Mouse (Mus musculus): ENCODE measurements around the gene Gramd1b. TPM values are rescaled to one million over a fixed set of nuclear protein-coding genes. Genes with fewer than 3 reads are reported as not detected.

Gene Gramd1b
- polyA plus RNA-seq, 1 experiment from 2014 or later = 12.0 TPM

DNA sequence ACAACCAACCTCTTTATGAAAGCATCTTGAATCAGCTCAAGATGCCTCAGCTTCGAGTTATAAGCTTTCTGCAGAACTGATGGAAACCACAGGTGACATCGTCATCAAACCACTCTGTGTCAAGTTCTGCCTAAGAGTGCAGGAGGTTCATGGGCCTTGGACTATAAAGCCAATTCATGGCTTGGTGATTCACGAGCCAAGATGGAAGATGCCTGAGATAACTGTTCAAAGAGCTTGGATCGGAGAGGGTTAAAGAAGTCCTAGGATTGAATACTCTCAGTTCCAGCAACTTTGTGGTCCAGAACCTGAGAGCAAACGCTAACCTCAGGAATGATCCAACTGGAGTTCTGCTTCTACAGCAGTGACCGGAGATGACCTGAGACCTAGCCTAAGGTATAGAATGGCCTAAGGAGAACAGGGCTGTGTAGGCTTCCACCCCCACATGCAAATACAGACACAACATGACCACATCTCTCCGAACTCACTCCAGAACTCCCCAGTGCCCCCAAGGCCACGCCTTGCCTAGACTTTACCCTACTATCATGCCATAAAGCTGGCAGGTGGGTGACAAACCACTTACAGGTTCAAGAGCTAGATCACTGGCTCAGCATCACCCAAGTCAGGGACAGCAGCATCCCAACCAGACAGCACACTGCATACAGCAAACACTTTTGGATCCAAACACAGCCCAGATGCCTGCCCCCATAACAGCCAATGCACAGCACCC lies 141.4 kb downstream of the Gramd1b start:
- no peak overlapping the region for H3K4me3 ChIP-seq
- H3K4me2 ChIP-seq = no peak overlapping the region
- H3K9me3 ChIP-seq = no peaks in the 10 kb centered on the region
- H3K9ac ChIP-seq = no peak overlapping the region
- 89% methylated on average over 8 of the region's 8 CpGs for WGBS
- H3K27ac ChIP-seq (replicated peaks) = no peak overlapping the region
- H3K27me3 ChIP-seq = no peaks in the 10 kb centered on the region
- ATAC-seq (ENCODE audit: low read depth) = no peak
- no peaks in the 10 kb centered on the region for H3K36me3 ChIP-seq
- peaks cover 28% of the 10 kb centered on the region for H3K4me1 ChIP-seq (replicated peaks)

DNA sequence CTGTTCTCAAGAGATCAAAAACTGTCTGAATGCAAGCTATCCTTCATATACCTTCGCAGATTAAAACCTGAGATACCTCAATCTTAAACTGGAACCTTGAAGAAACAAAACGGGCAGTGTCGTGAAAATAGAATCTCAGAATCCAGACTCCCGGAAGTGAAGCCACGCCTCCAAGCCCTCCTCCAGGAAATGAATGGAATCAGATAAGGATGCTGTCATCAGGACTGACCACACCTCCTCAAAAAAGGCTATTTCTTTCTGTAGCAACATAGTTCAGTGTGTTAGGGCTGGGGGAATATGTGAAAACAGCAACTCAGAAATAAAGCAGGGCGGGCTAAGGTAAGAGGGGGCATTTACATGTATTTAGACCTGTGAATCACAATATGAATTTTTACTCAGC lies 142.0 kb downstream of the Gramd1b start:
- WGBS = 89% methylated on average over 6 of the region's 6 CpGs
- Histone ChIP-seq H3K36me3 (no peaks in the 10 kb centered on the region), H3K27me3 (no peaks in the 10 kb centered on the region), H3K27ac (replicated peaks) (no peak overlapping the region), H3K9me3 (no peaks in the 10 kb centered on the region), H3K4me3 (no peak overlapping the region), H3K4me2 (no peak overlapping the region), H3K9ac (no peak overlapping the region), H3K4me1 (replicated peaks) (peaks cover 28% of the 10 kb centered on the region)
- ATAC-seq (ENCODE audit: low read depth) = no peak

DNA sequence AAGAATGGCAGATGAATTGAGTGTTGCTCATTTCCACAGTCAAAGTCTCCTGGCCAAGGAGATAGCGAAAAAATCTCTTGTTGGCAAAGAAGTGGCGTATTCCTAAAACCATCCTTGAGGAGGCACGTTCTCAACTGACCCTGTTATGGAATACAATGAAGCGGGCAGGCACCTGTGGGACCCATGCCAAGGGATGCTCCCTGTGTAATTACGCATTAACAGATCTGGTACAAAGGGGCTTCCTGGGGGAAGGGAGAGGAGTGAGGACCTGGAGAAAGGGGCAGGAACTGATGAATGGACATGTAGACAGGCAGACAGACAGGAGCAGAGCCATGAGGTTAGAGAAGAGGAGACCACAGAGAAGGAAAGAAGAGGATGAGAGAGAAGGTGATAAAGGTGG lies 146.4 kb downstream of the Gramd1b start:
- H3K4me2 ChIP-seq = no peak overlapping the region
- H3K9me3 ChIP-seq = no peaks in the 10 kb centered on the region
- 94% methylated on average over 5 of the region's 5 CpGs for WGBS
- no peak for ATAC-seq (ENCODE audit: low read depth)
- no peaks in the 10 kb centered on the region for H3K36me3 ChIP-seq
- H3K4me3 ChIP-seq = no peak overlapping the region
- no peak overlapping the region for H3K9ac ChIP-seq
- H3K4me1 ChIP-seq (replicated peaks) = peaks cover 12% of the 10 kb centered on the region
- no peak overlapping the region for H3K27ac ChIP-seq (replicated peaks)
- H3K27me3 ChIP-seq = no peaks in the 10 kb centered on the region

DNA sequence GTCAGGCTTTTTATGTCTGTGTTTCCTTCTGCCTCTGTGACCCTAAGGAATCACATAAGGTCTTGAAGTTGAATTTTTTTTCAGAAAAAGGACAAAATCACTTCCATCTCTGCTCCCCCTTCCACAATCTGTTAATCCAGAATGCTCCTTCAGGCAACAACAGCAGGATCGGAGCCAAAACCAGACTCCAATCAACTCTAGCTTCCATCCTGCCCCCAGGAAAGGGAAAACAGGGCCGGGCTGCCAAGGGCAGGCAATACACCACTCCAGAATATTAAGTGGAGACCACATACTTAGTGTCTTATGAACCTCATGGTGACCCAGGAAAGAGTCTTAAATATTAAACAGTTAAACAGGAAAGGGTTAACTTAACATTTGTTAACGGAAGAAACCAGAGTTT lies 148.7 kb downstream of the Gramd1b start:
- Histone ChIP-seq H3K9ac (no peak overlapping the region), H3K27ac (replicated peaks) (peak overlapping the region; percentile 54), H3K4me2 (no peak overlapping the region), H3K36me3 (no peaks in the 10 kb centered on the region), H3K4me1 (replicated peaks) (peaks cover 12% of the 10 kb centered on the region), H3K4me3 (no peak overlapping the region), H3K27me3 (no peaks in the 10 kb centered on the region), H3K9me3 (no peaks in the 10 kb centered on the region)
- WGBS = 71% methylated on average over 3 of the region's 3 CpGs
- no peak for ATAC-seq (ENCODE audit: low read depth)

DNA sequence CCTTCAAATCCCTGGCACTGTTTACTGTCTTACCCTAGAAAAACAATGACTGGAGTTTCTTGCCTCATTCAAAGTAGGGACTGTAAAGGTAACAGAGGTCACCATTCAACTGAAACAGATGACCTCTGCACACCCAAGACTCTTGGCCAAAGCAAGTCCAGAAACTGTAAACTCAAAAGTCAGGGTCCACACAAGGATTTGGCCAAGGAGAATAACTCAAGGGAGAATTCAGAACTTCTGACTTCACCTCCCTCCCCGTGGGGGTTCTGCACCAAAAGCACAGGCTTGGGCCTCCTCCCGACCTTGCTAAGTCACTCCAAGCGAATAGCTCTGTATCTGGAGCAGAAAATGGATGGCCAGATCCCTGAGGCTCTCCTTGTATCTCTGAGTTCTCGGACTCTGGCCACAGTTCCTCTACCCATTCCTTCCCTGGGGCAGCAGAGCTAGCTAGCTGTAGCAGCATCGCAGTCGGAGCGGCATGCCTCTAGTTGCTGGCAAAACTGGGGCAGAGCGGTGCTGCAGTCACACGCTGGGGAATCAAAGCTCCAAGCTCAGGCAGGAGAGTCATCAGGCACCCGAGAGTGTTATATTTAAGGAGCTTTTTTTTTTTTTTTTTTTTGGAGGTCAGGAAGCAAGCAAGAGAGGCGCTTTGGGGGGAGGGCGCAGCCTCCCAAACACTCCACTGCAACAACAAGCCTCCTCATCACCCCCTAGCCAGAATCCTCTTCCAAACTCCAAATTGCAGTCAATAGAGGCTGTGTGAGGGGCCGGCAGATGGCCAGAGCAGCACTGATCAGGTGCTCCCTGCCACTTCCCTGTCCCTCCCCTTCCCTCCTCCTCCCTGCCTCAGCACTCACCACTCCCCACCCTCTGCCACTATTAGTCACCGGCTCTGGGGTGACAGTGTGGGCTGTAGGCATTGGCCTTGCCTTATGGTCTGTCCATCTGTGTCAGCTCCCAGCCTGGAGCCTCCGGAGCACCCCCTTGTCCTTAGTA lies 149.5 kb downstream of the Gramd1b start:
- Histone ChIP-seq H3K9me3 (no peaks in the 10 kb centered on the region), H3K4me1 (replicated peaks) (peaks cover 15% of the 10 kb centered on the region), H3K27ac (replicated peaks) (peak overlapping the region; percentile 54), H3K36me3 (no peaks in the 10 kb centered on the region), H3K4me2 (peak overlapping the region; percentile 16; the same call in 1 of the 2 replicates), H3K9ac (no peak overlapping the region), H3K27me3 (no peaks in the 10 kb centered on the region), H3K4me3 (no peak overlapping the region)
- peak; percentile 87 for ATAC-seq (ENCODE audit: low read depth)
- WGBS = 10% methylated on average over 15 of the region's 15 CpGs

- Histone ChIP-seq H3K9me3 (no peaks in the 10 kb centered on the region), H3K9ac (peak overlapping the region; percentile 67), H3K4me2 (peak overlapping the region; percentile 58), H3K4me1 (replicated peaks) (peaks cover 41% of the 10 kb centered on the region), H3K36me3 (no peaks in the 10 kb centered on the region), H3K27me3 (no peaks in the 10 kb centered on the region), H3K4me3 (no peak overlapping the region), H3K27ac (replicated peaks) (no peak overlapping the region)
- ATAC-seq (ENCODE audit: low read depth) = no peak; the same call in 1 of the 2 replicates
- WGBS = 69% methylated on average over 9 of the region's 9 CpGs
Measured at GRCm38 (mm10) chr9:40376711-40377410, 154.3 kb downstream of the Gramd1b start.

- H3K36me3 ChIP-seq = no peaks in the 10 kb centered on the region
- H3K27me3 ChIP-seq = no peaks in the 10 kb centered on the region
- ATAC-seq (ENCODE audit: low read depth) = peak; percentile 76
- H3K4me1 ChIP-seq (replicated peaks) = peaks cover 39% of the 10 kb centered on the region
- H3K9me3 ChIP-seq = no peaks in the 10 kb centered on the region
- H3K4me3 ChIP-seq = peak overlapping the region; percentile 35
- WGBS = 10% methylated on average over 11 of the region's 11 CpGs
- peak overlapping the region; percentile 54; the same call in 1 of the 2 replicates for H3K27ac ChIP-seq (replicated peaks)
- H3K4me2 ChIP-seq = peak overlapping the region; percentile 58
- H3K9ac ChIP-seq = peak overlapping the region; percentile 67
Measured at GRCm38 (mm10) chr9:40376139-40376541, 155.0 kb downstream of the Gramd1b start.

DNA sequence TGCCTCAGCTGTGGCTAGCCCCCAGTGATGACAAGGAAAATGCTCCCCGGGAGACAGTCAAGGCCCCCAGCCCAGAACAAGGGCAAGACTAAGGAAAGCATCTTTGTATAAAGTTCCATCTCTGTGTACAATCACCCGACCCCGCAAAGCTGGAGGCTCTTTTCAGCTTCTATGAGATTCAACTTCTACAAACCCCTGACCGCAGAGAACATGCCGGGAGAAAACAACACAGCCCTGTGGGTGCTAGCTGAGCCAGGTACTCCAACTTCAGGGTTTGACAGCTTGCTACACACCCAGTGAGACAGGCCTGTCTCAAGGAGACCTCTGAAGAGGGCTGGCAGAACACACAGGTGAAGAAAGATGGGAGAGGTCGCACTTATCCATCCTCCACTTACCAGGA lies 155.7 kb downstream of the Gramd1b start:
- peak overlapping the region; percentile 54; the same call in 1 of the 2 replicates for H3K27ac ChIP-seq (replicated peaks)
- no peaks in the 10 kb centered on the region for H3K27me3 ChIP-seq
- peak overlapping the region; percentile 58 for H3K4me2 ChIP-seq
- ATAC-seq (ENCODE audit: low read depth) = 0 out of 2 replicates have a peak, but pooled peaks have one; percentile 13
- peaks cover 42% of the 10 kb centered on the region for H3K4me1 ChIP-seq (replicated peaks)
- no peaks in the 10 kb centered on the region for H3K36me3 ChIP-seq
- H3K9me3 ChIP-seq = no peaks in the 10 kb centered on the region
- peak overlapping the region; percentile 67; the same call in 1 of the 2 replicates for H3K9ac ChIP-seq
- peak overlapping the region; percentile 35 for H3K4me3 ChIP-seq
- 73% methylated on average over 6 of the region's 6 CpGs for WGBS

- no peak overlapping the region for H3K27ac ChIP-seq (replicated peaks)
- no peaks in the 10 kb centered on the region for H3K9me3 ChIP-seq
- peaks cover 42% of the 10 kb centered on the region for H3K4me1 ChIP-seq (replicated peaks)
- H3K9ac ChIP-seq = no peak overlapping the region
- WGBS = 52% methylated on average over 2 of the region's 5 CpGs
- H3K36me3 ChIP-seq = no peaks in the 10 kb centered on the region
- H3K27me3 ChIP-seq = no peaks in the 10 kb centered on the region
- H3K4me2 ChIP-seq = peak overlapping the region; percentile 58; the same call in 1 of the 2 replicates
- no peak overlapping the region for H3K4me3 ChIP-seq
- no peak for ATAC-seq (ENCODE audit: low read depth)
Measured at GRCm38 (mm10) chr9:40374992-40375391, 156.2 kb downstream of the Gramd1b start.

GRCm38 (mm10) chr9:40374533-40374971 lies 156.6 kb downstream of the Gramd1b start:
- no peaks in the 10 kb centered on the region for H3K9me3 ChIP-seq
- 61% methylated on average over 6 of the region's 6 CpGs for WGBS
- H3K4me3 ChIP-seq = no peak overlapping the region
- H3K36me3 ChIP-seq = no peaks in the 10 kb centered on the region
- H3K27me3 ChIP-seq = no peaks in the 10 kb centered on the region
- H3K4me1 ChIP-seq (replicated peaks) = peaks cover 42% of the 10 kb centered on the region
- H3K4me2 ChIP-seq = no peak overlapping the region
- peak overlapping the region; percentile 17; the same call in 1 of the 2 replicates for H3K9ac ChIP-seq
- H3K27ac ChIP-seq (replicated peaks) = no peak overlapping the region
- ATAC-seq (ENCODE audit: low read depth) = no peak

DNA sequence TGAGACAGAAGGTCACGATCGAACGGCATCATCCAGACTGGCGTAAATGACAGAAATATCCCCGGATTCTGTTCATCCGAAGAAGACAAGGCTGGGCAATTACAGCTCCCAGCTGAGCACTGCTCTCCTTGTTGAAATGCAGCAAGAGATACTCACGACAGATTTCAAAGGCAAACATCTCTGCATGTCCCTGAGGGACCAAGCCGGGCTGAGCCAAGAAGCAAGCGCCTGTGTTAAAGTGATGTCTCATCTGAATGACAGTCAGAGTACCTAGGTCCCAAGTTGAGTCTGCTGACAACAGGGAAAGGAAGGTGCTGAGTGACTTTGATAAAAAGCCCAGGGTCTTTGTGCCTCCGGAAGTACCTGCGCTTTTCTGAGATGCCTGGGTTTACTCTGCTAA lies 157.1 kb downstream of the Gramd1b start:
- ATAC-seq (ENCODE audit: low read depth) = no peak
- peaks cover 42% of the 10 kb centered on the region for H3K4me1 ChIP-seq (replicated peaks)
- no peak overlapping the region for H3K27ac ChIP-seq (replicated peaks)
- H3K9me3 ChIP-seq = no peaks in the 10 kb centered on the region
- no peak overlapping the region for H3K4me3 ChIP-seq
- peak overlapping the region; percentile 17; the same call in 1 of the 2 replicates for H3K9ac ChIP-seq
- no peaks in the 10 kb centered on the region for H3K36me3 ChIP-seq
- WGBS = 67% methylated on average over 11 of the region's 11 CpGs
- H3K27me3 ChIP-seq = no peaks in the 10 kb centered on the region
- no peak overlapping the region for H3K4me2 ChIP-seq
